Mouse (Mus musculus) embryonic fibroblast, embryonic 13.5 days (primary cell): Measurements from ENCODE around the gene BC049352. TPM values are rescaled to one million over a fixed set of nuclear protein-coding genes. Genes with fewer than 3 reads are reported as not detected.

Experiments used
- H3K27ac ChIP-seq: 2 replicates; pipeline ENCODE4 v1.5.1; 2012; ENCODE audit warnings: low read length, control low read depth, inconsistent platforms; ENCODE audit not compliant: insufficient read depth
- H3K4me1 ChIP-seq: 2 replicates; pipeline ENCODE4 v1.6.1; 2011; ENCODE audit warnings: low read length; ENCODE audit not compliant: control insufficient read depth, insufficient read depth
- H3K4me3 ChIP-seq: 2 replicates; pipeline ENCODE4 v1.5.1; 2011; ENCODE audit warnings: mild to moderate bottlenecking, control low read depth, low read length; ENCODE audit not compliant: insufficient read depth
- CTCF ChIP-seq: IDR thresholded peaks from 2 replicates; pipeline ENCODE4 v1.5.1; 2011; ENCODE audit warnings: mild to moderate bottlenecking, control low read depth, low read length, moderate library complexity, borderline replicate concordance; ENCODE audit not compliant: insufficient read depth
- POLR2A ChIP-seq: IDR thresholded peaks from 2 replicates; pipeline ENCODE4 v1.6.1; 2011; ENCODE audit warnings: low read depth, mild to moderate bottlenecking, control low read depth, low read length, moderate library complexity
- polyA plus RNA-seq: library from polyadenylated mRNA; stranded (reverse); fragments of >200 nt; gene quantifications from 2 replicates; pipeline ENCODE4 v1.2.4, GENCODE M21; 2011; ENCODE audit warnings: low read depth; ENCODE audit not compliant: missing spikeins, insufficient read length

BC049352 gene
- polyA plus RNA-seq, 1 experiment = not detected

- H3K27ac ChIP-seq = no peak overlapping the region
- no peak overlapping the region for H3K4me3 ChIP-seq
- H3K4me1 ChIP-seq = no peaks in the 10 kb centered on the region
- no peak for TF ChIP-seq CTCF
- TF ChIP-seq POLR2A = no peak
These were observed 63.6 kb downstream of the BC049352 start for GRCm38 (mm10) chr9:45245432-45245831.

DNA sequence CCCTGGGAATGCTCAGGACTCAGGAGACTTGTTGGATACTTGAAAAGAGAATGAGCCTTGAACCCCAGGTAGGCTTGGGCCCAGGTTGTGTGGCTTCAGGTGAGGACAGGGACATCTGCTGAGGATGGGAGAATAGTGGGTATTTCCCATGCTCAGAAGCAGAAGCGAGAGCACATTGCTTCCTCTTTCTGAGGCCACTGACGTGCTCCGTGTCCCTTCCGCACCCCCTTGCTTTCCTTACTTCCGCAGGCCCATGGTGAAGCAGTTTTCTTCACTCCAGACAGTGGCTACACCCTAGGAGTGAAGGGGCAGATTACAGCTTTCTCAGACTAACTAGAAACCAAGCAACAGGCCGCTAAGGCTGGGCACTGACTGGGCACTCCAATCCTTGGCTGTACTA lies 64.3 kb downstream of the BC049352 start:
- Histone ChIP-seq H3K27ac (no peak overlapping the region), H3K4me3 (no peak overlapping the region), H3K4me1 (no peaks in the 10 kb centered on the region)
- no peak for TF ChIP-seq CTCF
- no peak for TF ChIP-seq POLR2A

- Histone ChIP-seq H3K27ac (no peak overlapping the region), H3K4me3 (no peak overlapping the region), H3K4me1 (no peaks in the 10 kb centered on the region)
- no peak for TF ChIP-seq CTCF
These were observed 65.7 kb downstream of the BC049352 start for GRCm38 (mm10) chr9:45247536-45247935.

GRCm38 (mm10) chr9:45250306-45250705 lies 68.5 kb downstream of the BC049352 start:
- TF ChIP-seq POLR2A = no peak
- TF ChIP-seq CTCF = no peak

DNA sequence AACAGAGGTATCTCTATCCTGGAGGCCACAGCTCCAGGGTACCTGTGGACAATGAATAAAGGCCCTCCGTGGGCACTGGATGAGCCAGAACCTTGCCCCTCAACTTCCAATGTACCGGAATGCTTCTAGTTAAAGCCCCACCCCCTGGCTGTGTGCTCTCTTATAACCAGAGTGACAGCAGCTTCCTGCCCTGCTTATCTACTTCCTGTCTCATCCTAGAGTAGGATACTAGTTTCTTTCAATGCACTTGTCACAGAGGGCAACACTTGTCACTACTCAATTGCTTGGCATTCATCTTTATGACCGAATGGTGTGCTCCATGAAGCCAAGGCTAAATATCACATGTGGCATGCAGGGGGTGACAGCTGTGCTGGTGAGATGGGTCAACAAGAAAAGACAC lies 69.5 kb downstream of the BC049352 start:
- TF ChIP-seq CTCF (no peak), POLR2A (no peak)
- Histone ChIP-seq H3K27ac (no peak overlapping the region), H3K4me1 (no peaks in the 10 kb centered on the region), H3K4me3 (no peak overlapping the region)

More at GRCm38 (mm10) chr9:45250306-45250705, 68.5 kb downstream of the BC049352 start:
- no peak overlapping the region for H3K27ac ChIP-seq
- H3K4me1 ChIP-seq = no peaks in the 10 kb centered on the region
- no peak overlapping the region for H3K4me3 ChIP-seq

- no peak overlapping the region for H3K27ac ChIP-seq
- H3K4me3 ChIP-seq = no peak overlapping the region
- TF ChIP-seq CTCF (no peak), POLR2A (no peak)
- H3K4me1 ChIP-seq = no peaks in the 10 kb centered on the region
These were observed 70.2 kb downstream of the BC049352 start for GRCm38 (mm10) chr9:45251990-45252389.

GRCm38 (mm10) chr9:45252395-45252794 lies 70.6 kb downstream of the BC049352 start:
- TF ChIP-seq CTCF (no peak), POLR2A (no peak)
- Histone ChIP-seq H3K27ac (no peak overlapping the region), H3K4me1 (no peaks in the 10 kb centered on the region), H3K4me3 (no peak overlapping the region)

GRCm38 (mm10) chr9:45254021-45254420 lies 72.2 kb downstream of the BC049352 start:
- TF ChIP-seq POLR2A (no peak), CTCF (no peak)
- H3K4me3 ChIP-seq = no peak overlapping the region
- H3K27ac ChIP-seq = no peak overlapping the region
- no peaks in the 10 kb centered on the region for H3K4me1 ChIP-seq

- Histone ChIP-seq H3K4me1 (no peaks in the 10 kb centered on the region), H3K4me3 (no peak overlapping the region), H3K27ac (no peak overlapping the region)
- no peak for TF ChIP-seq CTCF
- no peak for TF ChIP-seq POLR2A
These were observed 72.8 kb downstream of the BC049352 start for GRCm38 (mm10) chr9:45254605-45255004.

DNA sequence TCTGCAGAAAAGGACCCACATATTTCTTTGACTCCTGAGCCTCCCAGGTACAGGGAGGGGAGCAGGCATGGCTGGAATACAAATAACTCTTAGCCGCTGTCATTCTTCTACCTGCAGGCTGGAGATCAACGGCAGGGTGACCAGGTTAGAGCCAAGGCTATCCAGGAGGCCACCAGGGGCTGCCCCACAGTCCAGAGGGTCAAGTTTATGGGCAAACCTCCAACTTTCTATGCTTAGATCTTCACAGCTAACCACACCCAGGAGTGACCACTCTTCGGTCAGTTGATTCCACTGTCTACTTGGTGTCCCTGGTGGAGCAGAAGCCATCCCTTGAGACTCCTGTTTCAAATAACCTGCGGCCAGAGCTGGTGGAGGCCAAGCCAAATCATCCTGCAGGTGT lies 73.6 kb downstream of the BC049352 start:
- Histone ChIP-seq H3K4me1 (no peaks in the 10 kb centered on the region), H3K27ac (no peak overlapping the region), H3K4me3 (no peak overlapping the region)
- TF ChIP-seq CTCF = no peak
- no peak for TF ChIP-seq POLR2A

GRCm38 (mm10) chr9:45255967-45256366 lies 74.2 kb downstream of the BC049352 start:
- H3K4me1 ChIP-seq = no peaks in the 10 kb centered on the region
- no peak overlapping the region for H3K27ac ChIP-seq
- H3K4me3 ChIP-seq = no peak overlapping the region
- TF ChIP-seq POLR2A (no peak), CTCF (no peak)
